Mouse (Mus musculus): ENCODE data around the gene Samd1. TPM values are rescaled to one million over a fixed set of nuclear protein-coding genes. Genes with fewer than 3 reads are reported as not detected.

Gene Samd1
- total and polyA plus RNA-seq, 2 experiments from 2014 or later: 4.6 to 86.9 TPM

GRCm38 (mm10) chr8:83989243-83989642 lies 8.2 kb upstream of the Samd1 start:
- Histone ChIP-seq H3K9ac (replicated peaks; ENCODE audit: low read length, poor library complexity, severe bottlenecking) (no peak overlapping the region), H3K27ac (ENCODE audit: low read depth, low read length) (no peak overlapping the region), H3K4me3 (ENCODE audit: low read depth, low read length) (no peak overlapping the region), H3K9me3 (ENCODE audit: low read length) (no peaks in the 10 kb centered on the region), H3K4me2 (ENCODE audit: low read depth, low read length, poor library complexity, severe bottlenecking) (no peak overlapping the region), H3K36me3 (ENCODE audit: insufficient read depth, low read length) (peaks cover 58% of the 10 kb centered on the region), H3K4me1 (ENCODE audit: insufficient read depth, low read length) (no peaks in the 10 kb centered on the region), H3K27me3 (ENCODE audit: insufficient read depth, low read length) (no peaks in the 10 kb centered on the region)
- WGBS: 91% methylated on average over 7 of the region's 7 CpGs
- DNase-seq (ENCODE audit: low spot score) (no peak), ATAC-seq (ENCODE audit: low FRiP score) (no peak)
- no peak for TF ChIP-seq CTCF (IDR thresholded peaks at IDR 0.05)

GRCm38 (mm10) chr8:83990170-83990569 lies 7.3 kb upstream of the Samd1 start:
- DNase-seq (ENCODE audit: low spot score) (no peak), ATAC-seq (ENCODE audit: low FRiP score) (peak; percentile 55; the same call in 1 of the 2 replicates)
- Histone ChIP-seq H3K4me3 (ENCODE audit: low read depth, low read length) (no peak overlapping the region), H3K27me3 (ENCODE audit: insufficient read depth, low read length) (no peaks in the 10 kb centered on the region), H3K9ac (replicated peaks; ENCODE audit: low read length, poor library complexity, severe bottlenecking) (no peak overlapping the region), H3K36me3 (ENCODE audit: insufficient read depth, low read length) (peaks cover 53% of the 10 kb centered on the region), H3K4me1 (ENCODE audit: insufficient read depth, low read length) (no peaks in the 10 kb centered on the region), H3K27ac (ENCODE audit: low read depth, low read length) (no peak overlapping the region), H3K9me3 (ENCODE audit: low read length) (no peaks in the 10 kb centered on the region), H3K4me2 (ENCODE audit: low read depth, low read length, poor library complexity, severe bottlenecking) (no peak overlapping the region)
- 95% methylated on average over 14 of the region's 14 CpGs for WGBS
- no peak for TF ChIP-seq CTCF (IDR thresholded peaks at IDR 0.05)

- 96% methylated on average over 2 of the region's 2 CpGs for WGBS
- no peak for TF ChIP-seq CTCF (IDR thresholded peaks at IDR 0.05)
- DNase-seq (ENCODE audit: low spot score) (no peak), ATAC-seq (ENCODE audit: low FRiP score) (no peak)
- Histone ChIP-seq H3K9me3 (ENCODE audit: low read length) (no peaks in the 10 kb centered on the region), H3K4me2 (ENCODE audit: low read depth, low read length, poor library complexity, severe bottlenecking) (no peak overlapping the region), H3K27me3 (ENCODE audit: insufficient read depth, low read length) (no peaks in the 10 kb centered on the region), H3K36me3 (ENCODE audit: insufficient read depth, low read length) (peaks cover 36% of the 10 kb centered on the region), H3K27ac (ENCODE audit: low read depth, low read length) (no peak overlapping the region), H3K9ac (replicated peaks; ENCODE audit: low read length, poor library complexity, severe bottlenecking) (no peak overlapping the region), H3K4me3 (ENCODE audit: low read depth, low read length) (no peak overlapping the region), H3K4me1 (ENCODE audit: insufficient read depth, low read length) (no peaks in the 10 kb centered on the region)
These were observed 5.0 kb upstream of the Samd1 start for GRCm38 (mm10) chr8:83992488-83992887.

GRCm38 (mm10) chr8:83994030-83994429 lies 3.4 kb upstream of the Samd1 start:
- Histone ChIP-seq H3K36me3 (ENCODE audit: insufficient read depth, low read length) (peaks cover 28% of the 10 kb centered on the region), H3K27me3 (ENCODE audit: insufficient read depth, low read length) (no peaks in the 10 kb centered on the region), H3K4me2 (ENCODE audit: low read depth, low read length, poor library complexity, severe bottlenecking) (no peak overlapping the region), H3K9me3 (ENCODE audit: low read length) (no peaks in the 10 kb centered on the region), H3K4me3 (ENCODE audit: low read depth, low read length) (no peak overlapping the region), H3K27ac (ENCODE audit: low read depth, low read length) (no peak overlapping the region), H3K9ac (replicated peaks; ENCODE audit: low read length, poor library complexity, severe bottlenecking) (no peak overlapping the region), H3K4me1 (ENCODE audit: insufficient read depth, low read length) (peaks cover 3% of the 10 kb centered on the region; the same call in 1 of the 2 replicates)
- ATAC-seq (ENCODE audit: low FRiP score) (no peak), DNase-seq (ENCODE audit: low spot score) (no peak)
- WGBS: 91% methylated on average over 3 of the region's 3 CpGs
- no peak for TF ChIP-seq CTCF (IDR thresholded peaks at IDR 0.05)

- Histone ChIP-seq H3K4me2 (ENCODE audit: low read depth, low read length, poor library complexity, severe bottlenecking) (peak overlapping the region; percentile 92; the same call in 1 of the 2 replicates), H3K4me1 (ENCODE audit: insufficient read depth, low read length) (peaks cover 5% of the 10 kb centered on the region; the same call in 1 of the 2 replicates), H3K9ac (replicated peaks; ENCODE audit: low read length, poor library complexity, severe bottlenecking) (no peak overlapping the region), H3K27me3 (ENCODE audit: insufficient read depth, low read length) (no peaks in the 10 kb centered on the region), H3K36me3 (ENCODE audit: insufficient read depth, low read length) (peaks cover 16% of the 10 kb centered on the region), H3K9me3 (ENCODE audit: low read length) (no peaks in the 10 kb centered on the region), H3K4me3 (ENCODE audit: low read depth, low read length) (peak overlapping the region; percentile 73), H3K27ac (ENCODE audit: low read depth, low read length) (no peak overlapping the region)
- no peak for TF ChIP-seq CTCF (IDR thresholded peaks at IDR 0.05)
- no peak for ATAC-seq (ENCODE audit: low FRiP score)
- 13% methylated on average over 12 of the region's 12 CpGs for WGBS
- no peak for DNase-seq (ENCODE audit: low spot score)
These were observed 1.5 kb upstream of the Samd1 start for GRCm38 (mm10) chr8:83995973-83996372.

- WGBS: under 1% methylated on average over 32 of the region's 103 CpGs
- no peak for TF ChIP-seq CTCF (IDR thresholded peaks at IDR 0.05)
- Histone ChIP-seq H3K36me3 (ENCODE audit: insufficient read depth, low read length) (peaks cover 8% of the 10 kb centered on the region), H3K4me3 (ENCODE audit: low read depth, low read length) (peak overlapping the region; percentile 73), H3K4me1 (ENCODE audit: insufficient read depth, low read length) (peaks cover 5% of the 10 kb centered on the region; the same call in 1 of the 2 replicates), H3K27me3 (ENCODE audit: insufficient read depth, low read length) (no peaks in the 10 kb centered on the region), H3K9ac (replicated peaks; ENCODE audit: low read length, poor library complexity, severe bottlenecking) (peak overlapping the region; percentile 79), H3K27ac (ENCODE audit: low read depth, low read length) (peak overlapping the region; percentile 87), H3K9me3 (ENCODE audit: low read length) (no peaks in the 10 kb centered on the region), H3K4me2 (ENCODE audit: low read depth, low read length, poor library complexity, severe bottlenecking) (peak overlapping the region; percentile 92)
- DNase-seq (ENCODE audit: low spot score) (peak; percentile 86), ATAC-seq (ENCODE audit: low FRiP score) (peak; percentile 71)
These were observed 636 bp upstream of the Samd1 start for GRCm38 (mm10) chr8:83996567-83997505.

Measured in midbrain, postnatal 0 days (tissue).